Mouse (Mus musculus) G1E (cell line): ENCODE measurements around the gene Lfng.

Source experiments
- CTCF ChIP-seq: IDR thresholded peaks from 2 replicates; pipeline ENCODE4 v1.5.1; 2012; ENCODE audit warnings: low read depth, low read length, inconsistent platforms, mixed read lengths
- GATA2 ChIP-seq: IDR thresholded peaks from 2 replicates; pipeline ENCODE4 v1.6.1; 2012; ENCODE audit warnings: low read depth, low read length, inconsistent platforms, borderline replicate concordance
- TAL1 ChIP-seq: conservative IDR thresholded peaks from 2 replicates; pipeline ENCODE4 v1.6.1; 2012; ENCODE audit warnings: low read depth, low read length, inconsistent platforms, mixed read lengths

DNA sequence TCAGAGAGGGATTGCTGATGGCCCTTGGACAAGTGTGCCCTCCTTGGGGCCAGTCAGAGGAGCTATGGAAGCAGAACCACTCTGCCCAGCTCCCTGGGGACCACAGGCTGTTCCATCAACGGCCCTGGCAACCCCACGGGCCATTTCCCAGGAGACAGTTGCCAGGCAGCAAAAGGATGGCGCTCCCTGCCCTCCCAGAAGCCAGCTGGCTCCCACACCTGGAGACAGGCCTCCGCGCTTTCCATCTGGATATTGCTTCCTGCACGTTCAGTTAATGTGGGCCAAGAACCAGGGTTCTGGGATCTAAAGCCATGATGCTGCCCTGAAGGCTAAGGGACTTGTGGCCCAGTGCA, 29.9 kb downstream of the Lfng start:
- TF ChIP-seq CTCF (no peak), TAL1 (no peak), GATA2 (no peak)
